Mouse (Mus musculus) adipose tissue, adult 10 weeks (tissue): ENCODE data around the gene Ly6g5b. TPM values are rescaled to one million over a fixed set of nuclear protein-coding genes. Genes with fewer than 3 reads are reported as not detected.

ENCODE experiments used
- polyA plus RNA-seq: library from polyadenylated mRNA; stranded (reverse); fragments of 350-450 nt; fragmentation: Illumina TruSeq; extraction: RNeasy Lipid Tissue Mini Kit (QIAGEN cat#74804); gene quantifications from one replicate; pipeline ENCODE4 v1.2.3, GENCODE M21; 2014; ENCODE audit warnings: low read depth, low replicate concordance

Gene Ly6g5b
- polyA plus RNA-seq, 1 experiment from 2014 or later = 1,252 TPM

Other genes with a start within 250 kb of the Ly6g5b start
- gene Zbtb12, start 235.9 kb downstream of the Ly6g5b start, polyA plus RNA-seq = 14.4 TPM
- gene Gm20547, start 233.4 kb downstream of the Ly6g5b start, polyA plus RNA-seq = not detected
- gene C2, start 217.2 kb downstream of the Ly6g5b start, polyA plus RNA-seq = 104 TPM
- 113 TPM for gene Ehmt2, start 217.0 kb downstream of the Ly6g5b start, polyA plus RNA-seq
- gene Slc44a4, start 201.0 kb downstream of the Ly6g5b start, polyA plus RNA-seq = 39.3 TPM
- gene Neu1, start 184.2 kb downstream of the Ly6g5b start, polyA plus RNA-seq = 81.9 TPM
- 47.9 TPM for gene Hspa1b, start 156.2 kb downstream of the Ly6g5b start, polyA plus RNA-seq
- gene Gm20481, start 145.5 kb downstream of the Ly6g5b start, polyA plus RNA-seq = not detected
- gene Hspa1a, start 143.3 kb downstream of the Ly6g5b start, polyA plus RNA-seq = 24.3 TPM
- 12.0 TPM for gene Hspa1l, start 142.7 kb downstream of the Ly6g5b start, polyA plus RNA-seq
- gene Lsm2, start 133.6 kb downstream of the Ly6g5b start, polyA plus RNA-seq = 23.4 TPM
- gene Vars, start 114.4 kb downstream of the Ly6g5b start, polyA plus RNA-seq = 62.8 TPM
- 0.96 TPM for gene Vwa7, start 98.8 kb downstream of the Ly6g5b start, polyA plus RNA-seq
- 2.9 TPM for gene Sapcd1, start 87.4 kb downstream of the Ly6g5b start, polyA plus RNA-seq
- gene Msh5, start 68.7 kb downstream of the Ly6g5b start, polyA plus RNA-seq = 4.2 TPM
- 127 TPM for gene Clic1, start 65.5 kb downstream of the Ly6g5b start, polyA plus RNA-seq
- gene Ddah2, start 56.4 kb downstream of the Ly6g5b start, polyA plus RNA-seq = 43.7 TPM
- 2.2 TPM for gene Ly6g6c, start 50.0 kb downstream of the Ly6g5b start, polyA plus RNA-seq
- gene Mpig6b, start 49.2 kb downstream of the Ly6g5b start, polyA plus RNA-seq = 2.4 TPM
- 8.2 TPM for gene Ly6g6e, start 38.5 kb downstream of the Ly6g5b start, polyA plus RNA-seq
- 14.6 TPM for gene Ly6g6d, start 37.4 kb downstream of the Ly6g5b start, polyA plus RNA-seq
- gene Ly6g6f, start 29.8 kb downstream of the Ly6g5b start, polyA plus RNA-seq = not detected
- 106 TPM for gene Abhd16a, start 26.2 kb downstream of the Ly6g5b start, polyA plus RNA-seq
- gene Ly6g5c, start 7.1 kb downstream of the Ly6g5b start, polyA plus RNA-seq = 1,353 TPM
- 14.5 TPM for gene Gpank1, start 6.0 kb upstream of the Ly6g5b start, polyA plus RNA-seq
- gene Csnk2b, start 6.6 kb upstream of the Ly6g5b start, polyA plus RNA-seq = 234 TPM
- gene D17H6S53E, start 10.9 kb upstream of the Ly6g5b start, polyA plus RNA-seq = 15.2 TPM
- not detected for gene Apom, start 16.6 kb upstream of the Ly6g5b start, polyA plus RNA-seq
- gene Bag6, start 19.8 kb upstream of the Ly6g5b start, polyA plus RNA-seq = 130 TPM
- gene Prrc2a, start 49.5 kb upstream of the Ly6g5b start, polyA plus RNA-seq = 229 TPM
- 21.1 TPM for gene Aif1, start 60.6 kb upstream of the Ly6g5b start, polyA plus RNA-seq
- 11.5 TPM for gene Lst1, start 73.0 kb upstream of the Ly6g5b start, polyA plus RNA-seq
- 1.9 TPM for gene Ltb, start 79.0 kb upstream of the Ly6g5b start, polyA plus RNA-seq
- gene Tnf, start 86.6 kb upstream of the Ly6g5b start, polyA plus RNA-seq = 0.61 TPM
- not detected for gene Lta, start 89.9 kb upstream of the Ly6g5b start, polyA plus RNA-seq
- 1.2 TPM for gene Gm16181, start 105.4 kb upstream of the Ly6g5b start, polyA plus RNA-seq
- 22.6 TPM for gene Atp6v1g2, start 118.2 kb upstream of the Ly6g5b start, polyA plus RNA-seq
- 16.9 TPM for gene Nfkbil1, start 120.4 kb upstream of the Ly6g5b start, polyA plus RNA-seq
- gene Ddx39b, start 126.3 kb upstream of the Ly6g5b start, polyA plus RNA-seq = 177 TPM
- gene H2-D1, start 147.3 kb upstream of the Ly6g5b start, polyA plus RNA-seq = 739 TPM
- gene H2-Q1, start 205.0 kb upstream of the Ly6g5b start, polyA plus RNA-seq = not detected
- 3.6 TPM for gene H2-Q2, start 226.8 kb upstream of the Ly6g5b start, polyA plus RNA-seq